Mouse (Mus musculus): ENCODE measurements at regions not wholly inside any gene's neighbourhood (a gene's known extent, or its start where the extent isn't known, plus 50 kb on each side); places are given as distances from the start of the nearest gene placed in this dataset.
A peak's percentile ranks its signal among the peaks of the same experiment; 100 is the strongest.

- DNase-seq (ENCODE audit: low spot score) = peak; percentile 66
Observed at GRCm38 (mm10) chr6:117505431-117505830, 335.5 kb upstream of the Zfp637 start.

GRCm38 (mm10) chr6:117506619-117507018, 334.4 kb upstream of the Zfp637 start:
- no peak for DNase-seq (ENCODE audit: low spot score)

- DNase-seq (ENCODE audit: low spot score) = peak; percentile 12
Observed at GRCm38 (mm10) chr6:117508860-117509259, 332.1 kb upstream of the Zfp637 start.

GRCm38 (mm10) chr6:117510026-117510425, 331.0 kb upstream of the Zfp637 start:
- DNase-seq (ENCODE audit: low spot score) = no peak

- peak; percentile 18 for DNase-seq (ENCODE audit: low spot score)
Observed at GRCm38 (mm10) chr6:117514831-117515230, 326.1 kb upstream of the Zfp637 start.

- DNase-seq (ENCODE audit: low spot score) = no peak
Observed at GRCm38 (mm10) chr6:117516906-117517305, 324.1 kb upstream of the Zfp637 start.

- DNase-seq (ENCODE audit: low spot score) = no peak
Observed at GRCm38 (mm10) chr6:117518939-117519338, 322.0 kb upstream of the Zfp637 start.

- DNase-seq (ENCODE audit: low spot score) = no peak
Observed at GRCm38 (mm10) chr6:117519466-117519865, 321.5 kb upstream of the Zfp637 start.

GRCm38 (mm10) chr6:117526161-117526935, 314.6 kb upstream of the Zfp637 start:
- DNase-seq (ENCODE audit: low spot score) = peak; percentile 74

- no peak for DNase-seq (ENCODE audit: low spot score)
Observed at GRCm38 (mm10) chr6:117527526-117527925, 313.5 kb upstream of the Zfp637 start.

- no peak for DNase-seq (ENCODE audit: low spot score)
Observed at GRCm38 (mm10) chr6:117534149-117534548, 306.8 kb upstream of the Zfp637 start.

- no peak for DNase-seq (ENCODE audit: low spot score)
Observed at GRCm38 (mm10) chr6:117534991-117535390, 306.0 kb upstream of the Zfp637 start.

GRCm38 (mm10) chr6:117536084-117536483, 304.9 kb upstream of the Zfp637 start:
- no peak for DNase-seq (ENCODE audit: low spot score)

GRCm38 (mm10) chr6:117542431-117542830, 298.5 kb upstream of the Zfp637 start:
- no peak for DNase-seq (ENCODE audit: low spot score)

GRCm38 (mm10) chr6:117544276-117545196, 296.4 kb upstream of the Zfp637 start:
- no peak for DNase-seq (ENCODE audit: low spot score)

- DNase-seq (ENCODE audit: low spot score) = no peak
Observed at GRCm38 (mm10) chr6:117550930-117551329, 290.1 kb upstream of the Zfp637 start.

GRCm38 (mm10) chr6:117552006-117552667, 288.8 kb upstream of the Zfp637 start:
- peak; percentile 27 for DNase-seq (ENCODE audit: low spot score)

GRCm38 (mm10) chr6:117563159-117563558, 277.8 kb upstream of the Zfp637 start:
- DNase-seq (ENCODE audit: low spot score) = no peak

- DNase-seq (ENCODE audit: low spot score) = no peak
Observed at GRCm38 (mm10) chr6:117563704-117564103, 277.3 kb upstream of the Zfp637 start.

GRCm38 (mm10) chr6:117566786-117567185, 274.2 kb upstream of the Zfp637 start:
- no peak for DNase-seq (ENCODE audit: low spot score)

- DNase-seq (ENCODE audit: low spot score) = no peak
Observed at GRCm38 (mm10) chr6:117567691-117568090, 273.3 kb upstream of the Zfp637 start.

- no peak for DNase-seq (ENCODE audit: low spot score)
Observed at GRCm38 (mm10) chr6:117569576-117570326, 271.2 kb upstream of the Zfp637 start.

All from embryo, embryonic 10 days (tissue).